Mouse (Mus musculus): ENCODE results near the gene Tmem52b.
A peak's percentile ranks its signal among the peaks of the same experiment; 100 is the strongest.

The Tmem52b gene

GRCm38 (mm10) chr6:129532556-129532941, 20.2 kb downstream of the Tmem52b start:
- DNase-seq (ENCODE audit: low spot score): peak; percentile 15

GRCm38 (mm10) chr6:129532942-129533860, 20.8 kb downstream of the Tmem52b start, which contains the start of gene Gabarapl1:
Gene Gabarapl1 (plus strand): TSS chr6:129533160.
- peak; percentile 72 for DNase-seq (ENCODE audit: low spot score)

- no peak for DNase-seq (ENCODE audit: low spot score)
These were observed 21.7 kb downstream of the Tmem52b start for GRCm38 (mm10) chr6:129534057-129534456.

DNA sequence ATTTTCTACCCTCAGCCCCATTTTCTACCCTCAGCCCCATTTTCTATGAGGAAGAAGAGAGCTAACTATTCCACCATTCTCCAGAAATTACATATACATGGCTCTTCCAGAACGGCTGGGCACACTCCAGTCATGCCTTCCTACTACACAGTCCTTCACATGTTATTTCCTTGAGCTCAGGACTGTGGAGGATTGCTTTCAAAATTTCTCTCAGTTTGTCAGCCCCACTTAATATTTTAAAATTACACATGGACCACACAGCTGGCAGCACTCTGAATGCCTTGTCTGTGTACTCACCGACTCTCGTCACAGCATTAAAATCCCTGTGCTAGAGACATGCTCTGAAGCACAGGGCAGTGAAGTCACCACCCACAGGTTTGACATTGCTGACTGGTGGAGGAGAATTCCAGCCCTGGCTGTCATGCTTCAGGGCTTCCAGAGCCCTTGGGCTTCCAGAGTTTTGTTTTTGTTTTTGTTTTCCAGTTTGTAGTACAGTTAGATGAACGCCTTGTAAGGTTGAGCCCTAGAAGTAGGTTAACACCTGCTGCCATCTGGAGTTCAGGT, 22.4 kb downstream of the Tmem52b start:
- DNase-seq (ENCODE audit: low spot score): no peak

DNA sequence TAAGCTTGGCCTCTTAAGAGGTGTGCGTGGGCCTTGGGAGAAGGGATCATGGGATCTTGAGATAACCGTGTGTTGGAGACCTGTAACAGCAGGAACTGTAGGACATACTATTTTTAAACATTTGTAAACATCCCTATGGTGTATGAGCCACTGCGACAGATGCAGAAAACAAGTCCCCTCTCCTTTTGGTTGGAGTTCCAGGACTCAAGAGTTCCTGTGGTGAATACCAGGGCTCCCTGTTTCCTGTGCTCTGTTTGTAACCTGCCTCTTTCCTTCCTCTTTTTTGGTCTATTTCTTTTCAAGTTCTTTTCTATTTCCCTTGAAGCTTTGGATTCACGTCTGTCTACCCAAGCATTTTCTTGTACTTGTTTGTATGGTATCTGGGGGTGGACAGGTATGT, 23.4 kb downstream of the Tmem52b start:
- no peak for DNase-seq (ENCODE audit: low spot score)

DNA sequence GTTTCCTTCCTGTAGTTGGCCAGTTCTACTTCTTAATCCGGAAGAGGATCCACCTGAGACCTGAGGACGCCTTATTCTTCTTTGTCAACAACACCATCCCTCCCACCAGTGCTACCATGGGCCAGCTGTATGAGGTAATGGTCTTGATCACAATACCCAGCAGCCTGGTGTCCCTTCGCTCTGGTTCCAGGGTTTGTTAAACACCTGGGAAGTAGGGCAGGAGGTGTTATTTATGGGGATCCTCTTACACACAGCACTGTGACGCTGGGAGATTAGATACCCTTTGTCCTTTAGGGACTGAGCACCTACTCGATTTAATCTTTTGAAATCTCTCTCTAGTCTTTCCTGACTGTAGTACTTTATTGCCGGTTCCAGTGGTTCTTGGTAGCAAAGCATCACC, 26.2 kb downstream of the Tmem52b start:
- DNase-seq (ENCODE audit: low spot score): no peak

DNA sequence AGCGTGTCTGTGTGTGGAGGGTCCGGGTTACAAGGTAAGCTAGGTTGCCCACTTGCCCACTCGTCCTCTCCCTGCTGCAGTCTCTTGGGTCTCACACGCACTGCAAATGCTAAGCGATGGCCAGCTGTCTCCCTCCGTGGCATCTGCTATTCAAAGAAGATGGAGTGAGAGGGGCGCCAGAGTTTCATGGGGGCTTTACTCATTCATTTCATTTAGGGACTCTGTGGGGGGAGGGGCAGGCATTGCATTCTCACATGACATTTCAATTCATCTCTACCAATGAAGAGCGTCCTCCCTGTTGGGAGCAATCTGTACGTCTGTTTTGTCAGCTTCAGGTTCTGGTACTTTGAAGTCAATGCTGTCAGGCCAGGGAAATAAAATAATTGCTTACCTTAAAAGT, 29.6 kb downstream of the Tmem52b start:
- DNase-seq (ENCODE audit: low spot score): no peak

GRCm38 (mm10) chr6:129542540-129542939, 30.2 kb downstream of the Tmem52b start:
- DNase-seq (ENCODE audit: low spot score): no peak

GRCm38 (mm10) chr6:129543709-129544606, 31.6 kb downstream of the Tmem52b start:
- no peak for DNase-seq (ENCODE audit: low spot score)

DNA sequence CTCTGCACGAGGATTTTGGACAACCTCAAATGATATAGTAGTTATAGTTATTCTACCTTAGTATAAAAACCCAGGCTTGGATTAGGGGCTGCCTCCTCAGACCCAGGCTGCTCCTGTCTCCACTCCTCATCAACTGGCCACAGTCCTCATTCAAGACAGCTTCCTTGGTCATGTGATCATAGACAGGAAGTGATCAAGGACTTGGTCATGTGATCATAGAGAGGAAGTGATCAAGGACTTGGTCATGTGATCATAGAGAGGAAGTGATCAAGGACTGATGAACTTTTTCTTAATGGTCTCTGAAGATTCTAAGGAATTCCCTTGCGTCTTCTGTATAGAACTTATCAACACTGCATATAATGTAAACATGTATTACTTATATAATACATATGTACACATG, 34.9 kb downstream of the Tmem52b start:
- no peak for DNase-seq (ENCODE audit: low spot score)

DNA sequence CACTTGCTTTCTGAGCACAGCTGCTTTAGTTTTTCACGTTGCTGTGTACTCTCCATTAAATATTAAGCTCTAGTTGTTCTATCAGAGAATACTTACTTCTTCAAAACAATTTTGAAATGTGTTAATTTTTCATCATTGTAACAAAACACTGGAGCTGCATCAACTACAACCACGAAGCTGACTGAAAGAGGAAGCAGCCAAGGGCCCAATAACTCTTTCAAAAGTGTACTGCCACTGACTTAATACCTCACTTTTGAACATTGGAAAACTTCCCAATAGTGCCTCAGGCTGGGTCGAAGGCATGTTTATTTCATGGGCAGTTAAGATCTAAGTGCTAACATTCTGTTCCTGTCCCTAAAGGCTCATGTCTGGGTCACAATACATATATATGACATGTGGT, 35.7 kb downstream of the Tmem52b start:
- no peak for DNase-seq (ENCODE audit: low spot score)

GRCm38 (mm10) chr6:129557298-129558023, 45.1 kb downstream of the Tmem52b start:
- DNase-seq (ENCODE audit: low spot score): no peak

GRCm38 (mm10) chr6:129558946-129559640, 46.7 kb downstream of the Tmem52b start:
- DNase-seq (ENCODE audit: low spot score): peak; percentile 43

DNA sequence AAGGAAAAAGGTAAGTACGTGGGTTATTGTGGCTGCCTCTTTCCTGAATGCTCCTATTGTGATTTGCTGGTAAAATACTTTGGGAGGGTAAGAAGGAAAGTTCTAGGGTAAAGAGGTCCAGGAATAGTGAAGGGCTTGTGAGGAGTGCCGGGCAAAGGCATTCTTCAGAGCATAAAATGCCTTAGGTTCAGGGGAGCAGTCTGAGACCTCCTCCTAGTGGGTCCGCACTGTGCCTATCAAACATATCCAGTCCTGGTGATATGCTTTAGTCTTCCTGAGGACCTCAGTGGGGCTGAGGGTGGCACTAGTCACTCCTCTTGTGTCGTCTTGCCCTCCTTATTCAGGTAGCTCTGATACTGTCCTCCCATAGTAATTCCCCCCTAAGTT, 47.3 kb downstream of the Tmem52b start:
- no peak for DNase-seq (ENCODE audit: low spot score)

GRCm38 (mm10) chr6:129565257-129565656, 52.9 kb downstream of the Tmem52b start:
- no peak for DNase-seq (ENCODE audit: low spot score)

Data from spleen, adult 12 weeks (tissue).